Mouse (Mus musculus) hindbrain, postnatal 0 days (tissue): ENCODE results near the gene Tnfrsf19. TPM values are rescaled to one million over a fixed set of nuclear protein-coding genes. Genes with fewer than 3 reads are reported as not detected.

Experiments
- ATAC-seq: fragments of 200-750 bp; cut with Nextera tagmentation; 2 replicates; pipeline ENCODE4 v1.8.0; 2017; ENCODE audit warnings: mild to moderate bottlenecking, moderate TSS enrichment, moderate library complexity
- DNase-seq: peaks from one replicate; pipeline ENCODE4 v3.0.0-alpha.2; 2015; ENCODE audit warnings: low spot score
- H3K27ac ChIP-seq: fragments of 300-500 bp; sonication (generic); 2 replicates; pipeline ENCODE4 v1.5.1; 2014; ENCODE audit warnings: mild to moderate bottlenecking
- H3K27me3 ChIP-seq: fragments of 300-500 bp; sonication (generic); 2 replicates; pipeline ENCODE4 v1.6.1; 2014; ENCODE audit warnings: low read length, mixed read lengths; ENCODE audit not compliant: insufficient read depth
- H3K36me3 ChIP-seq: fragments of 300-500 bp; sonication (generic); 2 replicates; pipeline ENCODE4 v1.6.1; 2014; ENCODE audit warnings: low read length, mixed read lengths; ENCODE audit not compliant: insufficient read depth
- H3K4me1 ChIP-seq: fragments of 300-500 bp; sonication (generic); 2 replicates; pipeline ENCODE4 v1.6.1; 2014; ENCODE audit warnings: antibody characterized with exemption, low read length, mixed read lengths; ENCODE audit not compliant: insufficient read depth
- H3K4me2 ChIP-seq: fragments of 300-500 bp; sonication (generic); 2 replicates; pipeline ENCODE4 v1.6.1; 2014; ENCODE audit warnings: low read depth, mild to moderate bottlenecking, low read length, moderate library complexity, mixed read lengths
- H3K4me3 ChIP-seq: fragments of 300-500 bp; sonication (generic); 2 replicates; pipeline ENCODE4 v1.5.1; 2014; ENCODE audit warnings: low read length
- H3K9ac ChIP-seq: fragments of 300-500 bp; sonication (generic); replicated peaks from 2 replicates; pipeline ENCODE4 v1.6.1; 2014; ENCODE audit warnings: mild to moderate bottlenecking, low read length, moderate library complexity, mixed read lengths
- H3K9me3 ChIP-seq: fragments of 300-500 bp; sonication (generic); 2 replicates; pipeline ENCODE4 v1.6.1; 2016; ENCODE audit warnings: low read length, mixed read lengths
- CTCF ChIP-seq: IDR thresholded peaks from 2 replicates; pipeline ENCODE4 v1.5.1; 2016; ENCODE audit warnings: antibody characterized with exemption, control low read depth, low read depth
- WGBS: fragments of 180-500 bp; shearing (Covaris S2); extraction: QIAGEN DNeasy Blood & Tissue Kit; methylation state at CpG from one replicate; pipeline ENCODE4 v1.1.7; 2014; 5-methylcytosine and 5-hydroxymethylcytosine counted together
- polyA plus RNA-seq: library from polyadenylated mRNA; unstranded; fragments of >200 nt; fragmentation: Nextera tagmentation; extraction: Ambion mirVana; gene quantifications from 2 replicates; pipeline ENCODE4 v1.2.1, GENCODE M21; 2015
- total RNA-seq: library from RNA; depleted of rRNA; stranded (reverse); fragments of >200 nt; gene quantifications from 2 replicates; pipeline ENCODE4 v1.2.3, GENCODE M21; 2014; rRNA removed

The Tnfrsf19 gene
- total and polyA plus RNA-seq, 2 experiments from 2014 or later, result 28.9 to 51.6 TPM

- H3K4me1 ChIP-seq, result no peaks in the 10 kb centered on the region
- no peaks in the 10 kb centered on the region for H3K27me3 ChIP-seq
- DNase-seq, result no peak
- no peak for TF ChIP-seq CTCF
- no peak overlapping the region for H3K9ac ChIP-seq
- H3K36me3 ChIP-seq, result no peaks in the 10 kb centered on the region
- no peak overlapping the region for H3K4me3 ChIP-seq
- ATAC-seq, result no peak
- H3K9me3 ChIP-seq, result no peaks in the 10 kb centered on the region
- no peak overlapping the region for H3K27ac ChIP-seq
- H3K4me2 ChIP-seq, result no peak overlapping the region
- WGBS, result 80% methylated on average over 5 of the region's 5 CpGs
Measured at GRCm38 (mm10) chr14:60935705-60936104, 110.6 kb downstream of the Tnfrsf19 start.

- no peaks in the 10 kb centered on the region for H3K36me3 ChIP-seq
- no peaks in the 10 kb centered on the region for H3K9me3 ChIP-seq
- H3K4me3 ChIP-seq, result no peak overlapping the region
- DNase-seq (no peak), ATAC-seq (no peak)
- H3K4me1 ChIP-seq, result no peaks in the 10 kb centered on the region
- TF ChIP-seq CTCF, result no peak
- no peak overlapping the region for H3K4me2 ChIP-seq
- no peaks in the 10 kb centered on the region for H3K27me3 ChIP-seq
- 48% methylated on average over 1 of the region's 1 CpGs for WGBS
- H3K9ac ChIP-seq, result no peak overlapping the region
- no peak overlapping the region for H3K27ac ChIP-seq
Measured at GRCm38 (mm10) chr14:60926011-60926410, 120.3 kb downstream of the Tnfrsf19 start.

GRCm38 (mm10) chr14:60916661-60917060 is 129.6 kb downstream of the Tnfrsf19 start:
- 53% methylated on average over 4 of the region's 4 CpGs for WGBS
- no peak for ATAC-seq

More at GRCm38 (mm10) chr14:60916661-60917060, 129.6 kb downstream of the Tnfrsf19 start:
- Histone ChIP-seq H3K27me3 (no peaks in the 10 kb centered on the region), H3K4me3 (no peak overlapping the region), H3K9ac (no peak overlapping the region), H3K36me3 (no peaks in the 10 kb centered on the region), H3K4me1 (no peaks in the 10 kb centered on the region), H3K27ac (no peak overlapping the region), H3K4me2 (no peak overlapping the region), H3K9me3 (no peaks in the 10 kb centered on the region)
- no peak for TF ChIP-seq CTCF
- no peak for DNase-seq

Other genes starting within 250 kb of the Tnfrsf19 start
- gene Sacs, start 92.0 kb upstream of the Tnfrsf19 start, total RNA-seq, result 37.1 and 37.7 TPM in 2 replicates
- 6.6 and 7.2 TPM in 2 replicates for gene Sacs, start 92.0 kb upstream of the Tnfrsf19 start, polyA plus RNA-seq
- gene Sgcg, start 212.0 kb upstream of the Tnfrsf19 start, total RNA-seq, result 0.52 and 0.72 TPM in 2 replicates
- 0.49 and 0.76 TPM in 2 replicates for gene Sgcg, start 212.0 kb upstream of the Tnfrsf19 start, polyA plus RNA-seq